Mouse (Mus musculus): ENCODE measurements around the gene Adat2.

The Adat2 gene

GRCm38 (mm10) chr10:13596073-13596472, 43.4 kb downstream of the Adat2 start:
- in situ Hi-C loops (cut with MboI) = no loop called here

- in situ Hi-C loops (cut with MboI) = no loop called here
These were observed 44.2 kb downstream of the Adat2 start for GRCm38 (mm10) chr10:13596866-13597265.

DNA sequence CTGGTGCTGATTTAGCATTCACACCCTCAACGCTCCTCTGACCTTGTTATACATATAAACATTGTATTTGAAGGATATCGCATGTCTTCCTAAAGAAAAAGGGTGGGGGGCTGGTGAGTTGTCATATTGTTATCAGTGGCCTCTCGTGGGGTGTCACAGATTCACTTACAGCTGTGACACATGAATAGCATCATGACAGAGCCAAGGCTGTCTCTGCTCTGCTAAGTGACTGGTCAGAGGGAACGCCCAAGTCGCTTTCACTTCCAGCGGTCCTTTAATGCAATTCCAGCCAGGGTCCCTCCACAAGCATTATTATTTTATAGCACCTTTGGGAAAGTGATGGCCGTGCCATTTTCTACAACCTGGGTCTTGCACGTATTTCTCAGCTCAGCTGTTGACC, 44.8 kb downstream of the Adat2 start:
- in situ Hi-C loops (cut with MboI) = no loop called here

DNA sequence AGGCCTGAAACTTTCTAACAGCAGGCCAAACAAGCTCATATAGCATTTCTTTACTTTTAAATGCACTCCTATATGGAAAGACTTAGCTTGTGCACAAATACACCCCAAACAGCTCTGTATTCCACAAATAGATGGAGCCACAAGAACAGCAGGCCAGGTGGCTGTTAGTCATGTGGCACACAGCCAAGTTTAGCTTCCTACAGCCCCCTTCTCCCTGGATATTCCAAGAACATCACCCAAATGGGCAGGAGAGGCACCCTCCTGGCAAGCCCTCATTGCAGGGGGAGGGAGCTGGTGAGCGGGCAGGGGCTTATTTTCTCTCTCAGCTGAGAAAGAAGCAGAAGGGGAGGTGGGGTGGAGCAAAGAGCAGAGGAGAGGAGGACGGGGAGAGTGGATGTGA, 48.2 kb downstream of the Adat2 start:
- in situ Hi-C loops (cut with MboI) = no loop called here

Data from mature B cell (primary cell).